Mouse (Mus musculus) brain, embryonic 14.5 days (tissue): Measurements from ENCODE around the gene Dlgap1. TPM values are rescaled to one million over a fixed set of nuclear protein-coding genes. Genes with fewer than 3 reads are reported as not detected.

Source experiments
- DNase-seq: peaks from one replicate; pipeline ENCODE4 v3.0.0-alpha.2; 2011; ENCODE audit warnings: low read depth
- CTCF ChIP-seq: fragments of 200-500 bp; IDR thresholded peaks from 2 replicates; pipeline ENCODE4 v1.5.1; 2012; ENCODE audit warnings: inconsistent platforms, mild to moderate bottlenecking, moderate library complexity, borderline replicate concordance; ENCODE audit not compliant: insufficient read depth, insufficient read length; ENCODE audit errors: extremely low read depth
- POLR2A ChIP-seq: fragments of 200-500 bp; IDR thresholded peaks from 2 replicates; pipeline ENCODE4 v1.6.1; 2012; ENCODE audit warnings: mild to moderate bottlenecking, inconsistent platforms, borderline replicate concordance; ENCODE audit not compliant: poor library complexity, insufficient read depth, insufficient read length, severe bottlenecking; ENCODE audit errors: extremely low read depth
- polyA plus RNA-seq: library from polyadenylated mRNA; depleted of rRNA; stranded (reverse); fragments of >200 nt; gene quantifications from 2 replicates; pipeline ENCODE4 v1.2.3, GENCODE M21; 2012

The Dlgap1 gene
- polyA plus RNA-seq, 1 experiment, result 25.4 TPM

DNA sequence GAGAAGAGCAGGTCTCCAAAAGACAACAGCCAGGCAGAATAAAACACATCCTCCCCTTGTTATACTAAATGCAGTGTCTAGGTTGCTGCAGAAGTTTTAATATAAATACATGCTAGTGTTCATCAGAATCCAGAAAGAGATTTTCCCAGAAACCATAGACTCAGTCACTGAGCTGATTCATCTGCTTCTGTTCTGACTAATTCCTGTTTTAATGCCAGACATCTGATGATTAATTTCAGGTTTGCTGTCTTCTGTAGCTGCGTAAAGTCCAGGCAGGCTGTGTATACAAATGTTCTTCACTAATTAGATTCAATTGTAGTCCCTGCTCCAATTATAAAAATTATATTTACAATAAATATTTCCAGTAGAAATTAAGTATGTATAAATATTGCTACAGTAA lies 419.6 kb downstream of the Dlgap1 start:
- DNase-seq, result no peak
- TF ChIP-seq POLR2A (no peak), CTCF (no peak)

DNA sequence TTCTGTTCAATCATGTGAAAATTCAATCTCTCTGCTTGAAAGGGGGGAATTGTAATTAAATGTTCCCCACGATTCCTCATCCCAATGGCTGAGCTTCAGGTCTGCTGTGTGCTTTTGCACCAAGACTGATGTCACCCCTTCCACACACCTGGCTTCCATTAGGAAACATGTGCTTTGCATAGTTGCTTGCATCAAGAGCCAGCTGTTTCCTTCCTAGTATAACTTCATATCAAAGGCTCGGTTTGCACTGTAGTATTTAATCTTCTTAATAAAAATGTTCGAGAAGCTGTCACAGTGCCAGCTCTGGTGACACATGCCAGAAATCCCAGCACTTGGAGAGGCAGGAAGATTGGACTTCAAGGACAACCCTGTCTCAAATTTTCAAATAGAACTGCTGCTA lies 428.3 kb downstream of the Dlgap1 start:
- TF ChIP-seq CTCF, result no peak
- TF ChIP-seq POLR2A, result no peak

DNA sequence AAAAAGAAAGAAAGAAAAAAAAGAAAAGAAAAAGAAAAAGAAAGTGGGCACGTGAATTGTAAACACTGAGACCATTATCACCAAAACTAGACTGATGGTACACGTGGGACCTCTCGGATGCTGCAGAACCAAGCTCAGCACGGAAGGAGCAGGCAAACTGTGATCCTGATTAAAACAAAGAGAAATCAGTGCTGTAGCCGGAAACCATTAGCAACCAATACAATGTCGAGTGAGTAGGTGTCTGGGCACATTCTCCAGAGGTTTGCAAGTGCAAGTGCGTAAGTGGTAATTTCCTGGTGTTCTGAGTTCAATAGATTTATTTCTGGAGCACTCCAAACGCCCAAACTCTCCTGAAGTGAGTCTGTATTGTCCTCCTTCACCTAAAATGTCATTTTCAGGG lies 428.8 kb downstream of the Dlgap1 start:
- DNase-seq, result peak; percentile 26
- TF ChIP-seq CTCF, result no peak
- no peak for TF ChIP-seq POLR2A

More for the DNA sequence above, 428.3 kb downstream of the Dlgap1 start:
- DNase-seq, result peak; percentile 71

DNA sequence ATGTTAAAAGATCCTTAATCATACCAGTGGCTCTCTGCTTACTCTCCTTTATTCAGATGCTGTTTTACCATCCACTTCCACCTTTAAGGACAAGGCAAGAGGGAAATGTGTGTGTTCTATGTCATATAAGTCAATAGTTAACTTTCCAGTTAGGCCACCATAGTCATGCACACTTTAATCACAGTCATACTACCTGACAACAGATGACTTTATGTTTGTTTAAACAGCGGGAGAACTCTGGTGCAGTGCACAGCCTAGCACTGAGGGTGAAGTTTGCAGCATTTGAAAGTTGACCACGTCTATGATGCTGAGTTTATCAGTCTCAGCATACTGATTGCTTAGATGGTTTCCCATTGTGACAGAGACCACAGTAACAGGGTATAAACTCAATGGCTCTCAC lies 433.0 kb downstream of the Dlgap1 start:
- TF ChIP-seq CTCF (no peak), POLR2A (no peak)
- no peak for DNase-seq

DNA sequence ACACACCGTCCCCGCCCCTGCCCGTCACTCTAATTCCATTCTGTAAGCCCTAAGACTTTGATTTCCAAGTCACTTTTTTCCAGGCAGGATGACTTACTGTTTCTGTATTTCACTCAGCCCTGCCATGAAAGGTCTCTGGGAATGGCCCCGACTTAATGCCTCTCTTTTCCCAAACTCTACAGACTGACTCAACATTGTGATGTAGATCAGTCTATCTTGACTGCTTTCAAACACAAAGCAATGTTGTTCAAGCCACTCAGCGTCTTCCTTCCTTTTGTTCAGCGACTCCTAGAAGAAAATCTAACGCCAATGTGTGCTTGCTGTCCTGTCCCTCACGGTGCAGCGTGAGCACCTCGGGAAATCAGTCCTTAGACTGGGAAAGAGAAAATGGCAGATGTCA lies 434.9 kb downstream of the Dlgap1 start:
- no peak for DNase-seq
- no peak for TF ChIP-seq CTCF
- no peak for TF ChIP-seq POLR2A

DNA sequence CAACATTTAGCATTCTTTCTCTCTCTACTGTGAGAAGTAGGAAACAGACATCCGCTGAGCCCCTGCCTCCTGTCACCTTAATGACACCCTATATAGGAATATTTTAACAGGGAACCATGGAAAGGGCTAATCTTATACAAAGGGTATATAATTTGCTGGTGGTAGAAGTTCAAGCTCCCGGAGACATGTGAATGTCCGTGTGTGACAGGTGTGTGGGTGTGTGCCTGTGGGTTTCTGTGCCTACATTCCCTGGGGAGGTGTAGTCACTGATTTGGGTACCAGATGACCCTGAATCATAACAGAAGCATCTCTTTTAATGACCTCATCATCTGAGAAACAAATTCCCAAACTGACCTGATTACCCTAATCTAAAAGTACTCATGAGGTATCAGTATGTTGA lies 445.3 kb downstream of the Dlgap1 start:
- no peak for TF ChIP-seq CTCF
- no peak for TF ChIP-seq POLR2A
- DNase-seq, result no peak

DNA sequence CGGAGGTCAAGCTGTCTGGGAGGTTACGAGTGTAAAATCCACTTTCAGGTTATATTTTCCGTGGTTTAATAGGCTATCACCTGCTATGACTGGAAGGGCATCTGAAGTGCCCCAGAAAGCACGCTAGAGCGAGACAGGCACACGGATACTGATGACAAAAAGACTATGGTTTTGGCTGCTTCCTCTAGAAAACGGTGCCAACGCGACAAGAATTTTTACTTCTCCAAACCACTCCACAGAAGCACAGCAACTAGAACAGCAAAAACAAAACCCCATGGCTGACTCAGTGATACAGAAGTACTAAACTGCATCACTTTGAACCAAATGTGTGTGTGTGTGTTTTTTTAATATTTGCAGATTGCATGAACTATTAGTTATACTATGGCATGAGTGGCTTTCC lies 459.0 kb downstream of the Dlgap1 start:
- TF ChIP-seq POLR2A (no peak), CTCF (no peak)

DNA sequence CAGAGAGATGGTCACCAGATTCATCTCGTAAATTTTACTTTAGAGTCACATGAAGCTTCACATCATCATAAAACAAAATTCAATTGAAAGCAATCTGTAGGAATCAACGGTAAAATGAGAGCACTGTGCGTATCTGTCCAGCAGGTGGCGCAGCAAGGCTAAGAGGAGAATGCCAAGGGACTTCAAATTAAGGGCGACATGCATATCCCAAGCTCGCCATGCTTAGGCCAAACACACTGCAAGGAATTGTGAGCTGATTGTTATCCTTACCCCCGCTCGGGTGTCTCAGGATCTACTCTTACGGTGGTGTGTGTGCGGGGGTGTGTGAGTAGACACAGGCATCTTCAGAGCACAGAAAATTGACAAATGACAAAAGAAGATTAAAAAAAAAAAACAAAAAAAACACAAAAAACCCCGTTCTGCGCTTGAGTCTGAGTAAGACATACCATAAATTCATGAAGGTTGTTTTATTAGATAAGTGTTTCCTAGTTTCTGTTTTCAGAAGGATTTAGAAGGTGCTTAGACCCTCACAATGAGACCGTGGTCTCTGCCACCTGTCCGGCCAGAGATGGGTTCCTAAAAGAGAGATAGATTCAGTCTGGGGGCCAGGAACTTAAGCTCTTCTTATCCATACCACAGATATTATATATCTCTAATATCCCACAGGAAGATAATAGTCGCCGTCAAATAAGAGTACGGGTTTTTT lies 461.0 kb downstream of the Dlgap1 start:
- peak; percentile 94 for DNase-seq
- TF ChIP-seq POLR2A, result no peak
- peak; percentile 90 for TF ChIP-seq CTCF

More for the DNA sequence above, 459.0 kb downstream of the Dlgap1 start:
- DNase-seq, result no peak

DNA sequence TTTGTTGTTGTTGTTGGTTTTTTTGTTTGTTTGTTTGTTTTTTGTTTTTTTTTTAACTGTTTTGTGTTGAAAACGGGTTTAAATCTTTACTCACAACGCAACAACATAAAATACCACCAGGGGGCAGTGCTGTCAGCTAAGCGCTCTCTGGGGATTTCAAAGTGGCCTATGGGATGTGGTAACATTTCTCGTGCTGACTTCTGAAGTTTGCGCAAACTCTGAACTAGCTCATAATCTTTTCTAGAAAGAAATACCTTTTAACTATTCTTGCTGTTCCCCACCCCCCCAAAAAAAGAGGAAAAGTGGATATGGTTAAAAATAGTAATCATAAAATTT lies 461.5 kb downstream of the Dlgap1 start:
- DNase-seq, result peak; percentile 87
- TF ChIP-seq POLR2A (no peak), CTCF (peak; percentile 73; the same call in 1 of the 2 replicates)

DNA sequence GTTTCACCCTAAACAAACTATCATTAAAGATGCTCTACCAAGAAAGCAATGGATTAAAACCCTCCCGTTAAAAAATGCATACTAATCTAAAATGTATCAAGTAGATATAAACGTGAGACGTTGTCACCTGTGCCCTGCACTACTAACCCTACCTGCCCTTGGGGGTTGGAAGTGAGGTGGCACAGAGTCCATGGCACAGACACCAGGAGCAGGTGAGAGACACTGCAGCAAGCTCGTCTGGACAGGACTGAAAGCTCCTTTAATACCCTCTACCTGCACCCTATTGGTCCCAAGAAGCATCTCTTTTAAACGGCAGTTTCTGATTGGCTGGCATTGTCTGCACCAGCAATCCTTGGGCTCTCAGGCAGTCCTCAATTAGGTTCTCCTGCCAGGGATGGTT lies 464.0 kb downstream of the Dlgap1 start:
- no peak for TF ChIP-seq POLR2A
- no peak for TF ChIP-seq CTCF
- DNase-seq, result no peak

DNA sequence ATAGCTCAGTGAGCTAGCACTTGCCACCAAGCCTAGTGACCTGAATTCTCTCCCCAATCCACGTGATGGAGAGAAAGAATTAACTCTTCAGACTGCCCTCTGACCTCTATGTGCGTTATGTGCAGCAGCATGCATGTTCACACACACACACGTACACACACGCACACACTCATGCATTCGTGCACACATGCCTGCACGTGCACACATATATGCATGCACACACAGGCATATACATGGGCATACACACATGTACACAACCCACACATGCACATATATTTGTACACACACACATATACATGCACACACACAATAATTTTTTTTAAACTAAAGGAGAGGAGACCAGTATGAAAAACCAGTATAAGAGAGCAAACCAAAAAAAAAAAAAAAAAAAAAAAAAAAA lies 465.7 kb downstream of the Dlgap1 start:
- DNase-seq, result no peak
- no peak for TF ChIP-seq CTCF
- TF ChIP-seq POLR2A, result no peak

DNA sequence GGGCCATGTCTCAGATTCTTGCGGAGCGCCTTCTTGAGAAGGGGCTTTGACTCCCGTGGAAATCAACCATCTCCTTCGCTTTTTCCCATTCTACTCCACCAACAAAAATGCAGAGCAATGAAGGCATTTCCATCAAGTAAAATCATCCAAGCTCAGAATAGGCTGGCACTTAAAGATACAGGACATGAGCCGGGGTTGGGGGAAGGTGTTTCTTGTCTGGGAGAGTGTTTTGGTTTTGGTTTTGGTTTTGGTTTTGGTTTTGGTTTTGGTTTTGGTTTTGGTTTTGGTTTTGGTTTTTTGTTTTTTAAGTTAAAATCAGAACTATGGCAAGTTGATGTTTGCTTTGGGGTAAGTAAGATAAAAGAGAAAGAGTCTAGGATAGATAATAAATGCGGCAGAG lies 466.7 kb downstream of the Dlgap1 start:
- no peak for TF ChIP-seq CTCF
- no peak for TF ChIP-seq POLR2A
- DNase-seq, result no peak
